Mouse (Mus musculus) liver, embryonic 11.5 days (tissue): ENCODE data around the gene Hsd17b3. TPM values are rescaled to one million over a fixed set of nuclear protein-coding genes. Genes with fewer than 3 reads are reported as not detected.

Experiments
- ATAC-seq: fragments of 200-750 bp; cut with Nextera tagmentation; replicated peaks from 2 replicates; pipeline ENCODE4 v1.8.0; 2017; ENCODE audit warnings: moderate number of reproducible peaks, mild to moderate bottlenecking, moderate TSS enrichment, moderate library complexity; ENCODE audit not compliant: low FRiP score
- DNase-seq: peaks from one replicate; pipeline ENCODE4 v3.0.0-alpha.2; 2017; ENCODE audit warnings: low spot score
- H3K27ac ChIP-seq: fragments of 300-500 bp; sonication (generic); 2 replicates; pipeline ENCODE4 v1.5.1; 2014; ENCODE audit warnings: mild to moderate bottlenecking, low read depth, low read length, control low read depth
- H3K27me3 ChIP-seq: fragments of 300-500 bp; sonication (generic); replicated peaks from 2 replicates; pipeline ENCODE4 v1.6.1; 2014; ENCODE audit warnings: low read length, mixed read lengths; ENCODE audit not compliant: control insufficient read depth, insufficient read depth
- H3K36me3 ChIP-seq: fragments of 300-500 bp; sonication (generic); 2 replicates; pipeline ENCODE4 v1.6.1; 2014; ENCODE audit warnings: mild to moderate bottlenecking, low read length, moderate library complexity, mixed read lengths; ENCODE audit not compliant: control insufficient read depth, insufficient read depth
- H3K4me1 ChIP-seq: fragments of 300-500 bp; sonication (generic); replicated peaks from 2 replicates; pipeline ENCODE4 v1.6.1; 2014; ENCODE audit warnings: low read length, mixed read lengths; ENCODE audit not compliant: control insufficient read depth, insufficient read depth
- H3K4me2 ChIP-seq: fragments of 300-500 bp; sonication (generic); 2 replicates; pipeline ENCODE4 v1.6.1; 2014; ENCODE audit warnings: mild to moderate bottlenecking, control low read depth, moderate library complexity
- H3K4me3 ChIP-seq: fragments of 300-500 bp; sonication (generic); 2 replicates; pipeline ENCODE4 v1.5.1; 2014; ENCODE audit warnings: low read depth, low read length, control low read depth
- H3K9ac ChIP-seq: fragments of 300-500 bp; sonication (generic); 2 replicates; pipeline ENCODE4 v1.6.1; 2014; ENCODE audit warnings: low read depth, low read length, control low read depth
- H3K9me3 ChIP-seq: fragments of 300-500 bp; sonication (generic); 2 replicates; pipeline ENCODE4 v1.6.1; 2016; ENCODE audit warnings: low read length, inconsistent platforms, mixed read lengths; ENCODE audit not compliant: control insufficient read depth
- WGBS: fragments of 180-500 bp; shearing (Covaris S2); extraction: QIAGEN DNeasy Blood & Tissue Kit; methylation state at CpG from one replicate; pipeline ENCODE4 v1.1.7; 2014; 5-methylcytosine and 5-hydroxymethylcytosine counted together
- polyA plus RNA-seq: library from polyadenylated mRNA; unstranded; fragments of >200 nt; fragmentation: Nextera tagmentation; extraction: Ambion mirVana; gene quantifications from 2 replicates; pipeline ENCODE4 v1.2.1, GENCODE M21; 2014

Gene Hsd17b3
- polyA plus RNA-seq, result not detected in 2 replicates

DNA sequence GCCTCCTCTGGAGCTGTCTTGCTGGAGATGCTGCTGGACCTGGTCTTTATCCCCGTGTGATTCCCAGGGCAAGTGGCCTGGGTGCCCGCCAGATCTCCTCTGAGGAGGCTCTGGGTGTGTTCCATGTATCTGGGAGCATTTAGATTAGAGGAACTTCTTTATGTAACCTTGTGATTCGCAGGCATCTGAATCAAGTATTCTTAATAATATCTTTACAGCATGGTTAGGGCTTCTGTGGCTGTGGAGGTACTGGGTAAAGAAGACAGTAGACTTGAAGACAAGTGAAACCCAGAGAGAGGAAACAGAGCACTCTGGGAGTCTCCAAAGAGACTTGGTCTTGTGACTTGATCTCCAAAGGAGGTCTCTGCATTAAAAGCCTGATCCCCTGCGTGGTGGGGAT lies at the start of gene Hsd17b3:
Hsd17b3 (minus strand) TSS at position 101 of the 400 bp plus-strand sequence.
- Histone ChIP-seq H3K9me3 (no peaks in the 10 kb centered on the region), H3K4me3 (no peak within 1 kb of the TSS), H3K4me2 (no peak within 1 kb of the TSS), H3K27ac (no peak within 1 kb of the TSS), H3K27me3 (no peaks in the 10 kb centered on the region), H3K9ac (no peak within 1 kb of the TSS), H3K36me3 (no peaks in the 10 kb centered on the region), H3K4me1 (no peaks in the 10 kb centered on the region)
- DNase-seq (no peak), ATAC-seq (no peak)
- 67% methylated on average over 4 of the region's 4 CpGs for WGBS

DNA sequence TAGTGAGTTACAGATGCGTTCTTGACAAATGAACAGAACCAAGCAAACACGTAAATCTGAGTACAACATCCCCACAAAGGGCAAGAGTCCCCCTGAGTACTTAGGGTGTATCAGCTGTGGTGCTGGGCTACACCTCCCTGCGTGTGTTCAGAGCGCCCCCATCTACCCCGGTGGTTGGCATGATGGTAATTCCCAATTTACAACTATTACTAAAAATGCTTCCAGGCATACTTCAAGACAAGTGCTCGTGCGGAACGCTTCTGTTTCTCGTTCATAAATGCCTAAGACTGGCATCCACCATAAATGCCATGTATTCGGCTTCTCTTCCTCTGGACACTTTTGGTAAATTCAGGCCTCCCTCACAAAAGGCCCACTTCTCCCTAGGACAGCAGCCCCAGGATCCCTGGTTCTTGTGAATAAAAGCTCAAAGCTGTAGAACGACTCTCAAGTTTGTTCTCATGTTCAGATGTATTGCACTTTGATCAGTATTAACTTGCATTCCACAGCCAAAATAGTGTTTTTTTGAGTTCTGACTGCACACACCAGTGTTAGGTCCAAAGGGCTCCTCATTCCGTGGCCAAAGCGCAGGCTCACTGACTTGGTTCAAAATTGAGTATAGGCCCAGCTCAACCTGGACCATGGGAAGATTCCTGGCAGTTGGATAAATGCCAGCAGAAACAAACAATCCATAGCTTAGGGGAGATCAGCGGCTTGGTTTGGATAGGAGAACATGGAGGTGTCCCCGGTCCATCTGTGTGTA lies 40.8 kb upstream of the Hsd17b3 start:
- Histone ChIP-seq H3K27me3 (no peaks in the 10 kb centered on the region), H3K36me3 (peaks cover 5% of the 10 kb centered on the region; the same call in 1 of the 2 replicates), H3K9ac (peak overlapping the region; percentile 58), H3K9me3 (no peaks in the 10 kb centered on the region), H3K27ac (no peak overlapping the region), H3K4me3 (peak overlapping the region; percentile 55), H3K4me1 (peaks cover 8% of the 10 kb centered on the region; the same call in 1 of the 2 replicates), H3K4me2 (peak overlapping the region; percentile 71)
- WGBS, result 43% methylated on average over 15 of the region's 15 CpGs
- peak; percentile 63 for DNase-seq
- peak; percentile 79 for ATAC-seq

DNA sequence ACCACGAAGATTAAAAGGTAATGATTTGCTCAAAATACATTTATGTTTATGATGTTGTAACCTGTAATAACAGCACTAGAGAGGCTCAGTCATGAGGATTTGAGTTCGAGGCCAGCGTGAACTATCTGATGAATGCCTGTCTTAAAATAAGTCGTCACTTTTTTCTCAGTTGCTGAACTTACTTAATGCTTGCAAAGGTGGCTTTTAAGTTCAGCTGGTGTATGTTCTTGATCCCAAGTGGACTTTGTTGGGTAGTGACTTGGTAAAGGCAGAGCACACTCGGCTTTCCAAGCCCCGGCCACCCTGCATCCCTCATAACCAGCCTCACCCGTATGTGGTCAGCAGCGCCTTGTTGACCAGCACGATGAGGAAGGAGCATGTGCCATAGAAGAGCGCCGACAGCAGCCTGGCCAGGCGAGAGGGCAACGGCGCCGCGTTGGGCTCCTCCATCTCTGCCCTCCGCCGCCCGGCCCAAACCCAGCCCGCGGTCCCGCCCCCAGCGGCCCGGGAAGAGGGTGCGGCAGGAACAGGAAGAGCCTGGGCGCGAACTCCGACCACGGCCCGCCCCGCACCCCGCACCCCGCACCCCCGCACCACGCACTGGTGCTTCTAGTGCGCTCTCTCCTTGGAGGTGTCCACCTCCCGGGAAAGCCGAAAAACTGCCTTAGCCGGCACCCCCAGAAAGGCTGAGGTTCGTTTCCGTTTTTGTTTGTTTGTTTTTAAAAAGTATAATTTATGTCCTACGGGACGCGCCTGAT lies 40.0 kb upstream of the Hsd17b3 start, which contains the start of gene Slc35d2:
Slc35d2 (minus strand) TSS at position 511 of the 758 bp plus-strand sequence.
- H3K27me3 ChIP-seq, result no peaks in the 10 kb centered on the region
- H3K9me3 ChIP-seq, result no peaks in the 10 kb centered on the region
- ATAC-seq (peak; percentile 83), DNase-seq (peak; percentile 46)
- peak within 1 kb of the TSS; percentile 55 for H3K4me3 ChIP-seq
- H3K9ac ChIP-seq, result peak within 1 kb of the TSS; percentile 58
- 0 out of 2 replicates have a peak, but pooled peaks cover 5% of the 10 kb centered on the region for H3K36me3 ChIP-seq
- 7% methylated on average over 44 of the region's 44 CpGs for WGBS
- peaks cover 8% of the 10 kb centered on the region; the same call in 1 of the 2 replicates for H3K4me1 ChIP-seq
- H3K4me2 ChIP-seq, result peak within 1 kb of the TSS; percentile 71
- H3K27ac ChIP-seq, result no peak within 1 kb of the TSS

DNA sequence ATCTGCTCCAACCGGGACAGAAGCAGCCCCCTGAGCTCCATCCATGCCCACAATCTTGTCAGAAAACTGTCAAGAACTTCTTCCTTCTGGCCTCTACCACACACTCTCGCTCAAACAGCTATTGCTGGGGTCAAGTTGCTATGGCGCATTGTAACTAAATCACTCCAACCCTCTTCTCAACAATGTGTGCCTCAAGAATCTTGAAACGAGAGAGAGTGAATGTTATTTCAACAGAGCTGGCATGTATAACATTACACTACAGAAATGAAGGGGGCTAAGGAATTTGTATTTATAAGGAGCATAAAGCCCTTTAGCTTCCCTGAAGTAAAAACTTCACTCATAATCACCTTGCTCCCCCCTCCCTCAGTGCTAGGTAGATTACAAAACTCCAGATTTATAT lies 37.3 kb upstream of the Hsd17b3 start:
- H3K9ac ChIP-seq, result no peak overlapping the region
- no peak overlapping the region for H3K4me2 ChIP-seq
- no peak for DNase-seq
- 63% methylated on average over 4 of the region's 4 CpGs for WGBS
- H3K9me3 ChIP-seq, result no peaks in the 10 kb centered on the region
- no peaks in the 10 kb centered on the region for H3K36me3 ChIP-seq
- H3K4me3 ChIP-seq, result no peak overlapping the region
- no peaks in the 10 kb centered on the region for H3K27me3 ChIP-seq
- H3K27ac ChIP-seq, result no peak overlapping the region
- no peak for ATAC-seq
- H3K4me1 ChIP-seq, result peaks cover 8% of the 10 kb centered on the region; the same call in 1 of the 2 replicates

DNA sequence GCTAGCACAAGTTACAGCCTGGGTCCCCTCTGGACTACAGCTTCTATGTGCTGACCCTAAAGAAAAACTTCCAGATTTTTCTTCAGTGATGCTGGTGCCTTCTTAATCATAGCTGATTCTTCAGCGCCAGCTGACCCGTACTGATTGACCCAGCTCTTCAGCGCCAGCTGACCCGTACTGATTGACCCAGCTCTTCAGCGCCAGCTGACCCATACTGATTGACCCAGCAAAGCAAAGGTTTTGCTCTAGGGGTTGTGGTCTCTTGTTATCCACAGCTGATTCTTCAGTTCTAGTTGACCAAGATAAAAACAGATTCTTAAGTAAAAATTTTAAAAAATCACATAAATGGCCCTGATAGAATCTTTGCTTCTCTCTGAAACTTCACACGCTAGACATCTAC lies 35.9 kb upstream of the Hsd17b3 start:
- ATAC-seq (no peak), DNase-seq (no peak)
- H3K4me2 ChIP-seq, result no peak overlapping the region
- no peak overlapping the region for H3K27ac ChIP-seq
- no peaks in the 10 kb centered on the region for H3K27me3 ChIP-seq
- H3K4me1 ChIP-seq, result peaks cover 7% of the 10 kb centered on the region; the same call in 1 of the 2 replicates
- no peaks in the 10 kb centered on the region for H3K9me3 ChIP-seq
- no peaks in the 10 kb centered on the region for H3K36me3 ChIP-seq
- no peak overlapping the region for H3K4me3 ChIP-seq
- 89% methylated on average over 6 of the region's 6 CpGs for WGBS
- no peak overlapping the region for H3K9ac ChIP-seq

DNA sequence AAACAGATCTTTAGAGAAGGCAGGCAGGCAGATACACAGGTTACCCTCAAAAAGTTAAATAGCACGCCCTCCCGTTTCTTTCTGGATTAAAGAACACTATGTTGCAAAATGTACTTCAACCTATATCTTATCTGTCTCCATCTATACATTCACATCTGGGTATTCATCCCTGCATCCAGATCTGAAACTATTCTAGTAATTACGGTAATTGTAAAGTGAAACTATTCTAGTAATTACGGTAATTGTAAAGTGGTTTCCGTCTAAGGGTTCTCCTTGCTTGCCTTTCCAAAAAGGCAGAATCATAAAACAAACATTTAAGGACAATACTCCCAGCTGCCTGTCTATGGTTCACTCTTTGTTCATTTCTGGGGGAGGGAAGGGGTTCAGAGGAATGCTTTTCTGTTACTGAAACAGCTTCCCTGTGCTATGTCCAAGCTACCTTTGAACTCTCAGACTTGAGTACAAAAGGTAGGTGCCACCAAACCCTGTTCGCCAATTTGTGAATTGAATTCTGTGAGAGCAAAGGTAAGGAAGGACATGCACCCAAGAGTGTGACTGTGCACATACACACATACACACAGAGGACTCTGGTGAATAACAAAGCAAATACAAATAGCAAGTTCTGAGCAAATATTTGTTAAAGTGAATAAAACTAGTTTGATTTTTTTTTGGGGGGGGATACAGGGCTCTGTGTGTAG lies 34.6 kb upstream of the Hsd17b3 start:
- Histone ChIP-seq H3K4me3 (no peak overlapping the region), H3K4me2 (no peak overlapping the region), H3K27me3 (no peaks in the 10 kb centered on the region), H3K27ac (no peak overlapping the region), H3K36me3 (no peaks in the 10 kb centered on the region), H3K9ac (no peak overlapping the region), H3K9me3 (no peaks in the 10 kb centered on the region), H3K4me1 (no peaks in the 10 kb centered on the region)
- WGBS, result 27% methylated on average over 6 of the region's 6 CpGs
- ATAC-seq (no peak), DNase-seq (no peak)

DNA sequence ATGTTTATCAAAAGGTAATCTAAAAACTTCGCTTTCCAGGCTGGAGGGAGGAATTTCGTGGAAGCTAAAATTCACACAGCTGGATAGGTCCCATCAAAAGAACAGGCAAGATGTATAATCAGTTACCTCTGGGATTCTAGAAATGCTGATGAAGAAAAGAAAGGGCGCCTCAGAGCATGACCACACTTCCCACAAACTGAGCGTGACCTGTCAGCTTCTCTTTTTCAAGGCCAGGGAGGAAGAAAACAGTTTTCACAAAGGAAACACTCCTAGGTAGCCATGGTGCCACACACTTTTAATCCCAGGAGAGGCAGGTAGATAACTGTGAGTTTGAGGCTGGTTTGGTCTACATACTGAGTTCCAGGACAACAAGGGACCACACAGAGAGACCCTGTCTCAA lies 31.7 kb upstream of the Hsd17b3 start:
- no peak overlapping the region for H3K4me2 ChIP-seq
- H3K27ac ChIP-seq, result no peak overlapping the region
- no peaks in the 10 kb centered on the region for H3K9me3 ChIP-seq
- 50% methylated on average over 4 of the region's 4 CpGs for WGBS
- DNase-seq, result no peak
- no peaks in the 10 kb centered on the region for H3K27me3 ChIP-seq
- H3K9ac ChIP-seq, result no peak overlapping the region
- no peak overlapping the region for H3K4me3 ChIP-seq
- no peaks in the 10 kb centered on the region for H3K36me3 ChIP-seq
- ATAC-seq, result no peak
- no peaks in the 10 kb centered on the region for H3K4me1 ChIP-seq

DNA sequence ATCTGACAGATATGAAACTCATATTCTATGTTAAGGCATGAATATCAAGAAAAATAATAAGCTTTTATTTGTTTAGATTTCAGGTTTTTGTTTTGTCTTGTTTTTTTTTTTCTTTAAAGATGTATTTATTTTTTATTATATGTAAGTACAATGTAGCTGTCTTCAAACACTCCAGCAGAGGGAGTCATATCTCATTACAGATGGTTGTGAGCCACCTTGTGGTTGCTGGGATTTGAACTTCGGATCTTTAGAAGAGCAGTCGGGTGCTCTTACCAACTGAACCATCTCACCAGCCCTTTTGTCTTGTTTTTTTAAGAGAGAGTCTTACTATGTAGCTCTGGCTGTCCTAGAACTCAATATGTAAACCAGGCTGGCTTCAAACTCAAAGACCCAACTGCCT lies 28.4 kb upstream of the Hsd17b3 start:
- DNase-seq (no peak), ATAC-seq (no peak)
- H3K27me3 ChIP-seq, result no peaks in the 10 kb centered on the region
- no peak overlapping the region for H3K4me2 ChIP-seq
- H3K36me3 ChIP-seq, result no peaks in the 10 kb centered on the region
- H3K4me3 ChIP-seq, result no peak overlapping the region
- no peak overlapping the region for H3K27ac ChIP-seq
- no peaks in the 10 kb centered on the region for H3K4me1 ChIP-seq
- H3K9ac ChIP-seq, result no peak overlapping the region
- WGBS, result 43% methylated on average over 2 of the region's 2 CpGs
- no peaks in the 10 kb centered on the region for H3K9me3 ChIP-seq
